Mouse (Mus musculus) midbrain, embryonic 15.5 days (tissue): ENCODE data around the gene Itgb1bp1. TPM values are rescaled to one million over a fixed set of nuclear protein-coding genes. Genes with fewer than 3 reads are reported as not detected.

Experiments
- ATAC-seq: fragments of 200-750 bp; cut with Nextera tagmentation; replicated peaks from 2 replicates; pipeline ENCODE4 v1.8.0; 2017; ENCODE audit warnings: moderate TSS enrichment
- H3K27ac ChIP-seq: fragments of 300-500 bp; sonication (generic); 2 replicates; pipeline ENCODE4 v1.5.1; 2015; ENCODE audit warnings: mild to moderate bottlenecking, inconsistent platforms
- H3K27me3 ChIP-seq: fragments of 300-500 bp; sonication (generic); replicated peaks from 2 replicates; pipeline ENCODE4 v1.6.1; 2015; ENCODE audit warnings: inconsistent platforms
- H3K36me3 ChIP-seq: fragments of 300-500 bp; sonication (generic); replicated peaks from 2 replicates; pipeline ENCODE4 v1.6.1; 2015; ENCODE audit warnings: inconsistent platforms
- H3K4me1 ChIP-seq: fragments of 300-500 bp; sonication (generic); 2 replicates; pipeline ENCODE4 v1.6.1; 2015; ENCODE audit warnings: inconsistent platforms
- H3K4me2 ChIP-seq: fragments of 300-500 bp; sonication (generic); 2 replicates; pipeline ENCODE4 v1.6.1; 2015; ENCODE audit warnings: inconsistent platforms, mild to moderate bottlenecking, moderate library complexity
- H3K4me3 ChIP-seq: fragments of 300-500 bp; sonication (generic); 2 replicates; pipeline ENCODE4 v1.5.1; 2015; ENCODE audit warnings: mild to moderate bottlenecking, inconsistent platforms
- H3K9ac ChIP-seq: fragments of 300-500 bp; sonication (generic); 2 replicates; pipeline ENCODE4 v1.6.1; 2015; ENCODE audit warnings: mild to moderate bottlenecking, inconsistent platforms
- H3K9me3 ChIP-seq: fragments of 300-500 bp; sonication (generic); 2 replicates; pipeline ENCODE4 v1.6.1; 2016; ENCODE audit warnings: inconsistent platforms
- WGBS: fragments of 180-500 bp; shearing (Covaris S2); methylation state at CpG from one replicate; pipeline ENCODE4 v1.1.7; 2015; ENCODE audit warnings: mixed read lengths; 5-methylcytosine and 5-hydroxymethylcytosine counted together
- polyA plus RNA-seq: library from polyadenylated mRNA; unstranded; fragments of >200 nt; fragmentation: Nextera tagmentation; extraction: Ambion mirVana; gene quantifications from 2 replicates; pipeline ENCODE4 v1.2.1, GENCODE M21; 2015

The Itgb1bp1 gene
- 32.5 and 34.0 TPM in 2 replicates for polyA plus RNA-seq

DNA sequence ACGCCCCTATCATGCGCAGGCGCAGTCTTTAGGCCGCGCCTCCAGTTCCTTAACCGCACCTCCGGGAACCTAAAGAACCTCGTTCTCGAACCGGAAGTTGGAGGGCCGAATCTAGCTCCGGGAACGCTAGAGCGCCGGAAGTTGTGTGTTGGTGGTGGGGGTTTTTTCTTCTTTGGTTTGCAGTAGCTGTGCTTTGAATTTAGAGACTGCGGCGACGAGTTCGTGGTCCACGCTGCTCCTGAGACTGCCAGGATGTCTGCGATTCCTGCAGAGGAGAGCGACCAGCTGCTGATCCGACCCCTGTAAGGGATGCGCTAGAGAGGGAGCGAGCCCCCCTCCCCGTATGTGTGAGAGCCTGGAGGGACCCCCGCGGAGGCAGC, at the start of gene Itgb1bp1:
Gene Itgb1bp1, minus strand, starts transcription at position 42 of the 380 bp plus-strand sequence.
- Histone ChIP-seq H3K27me3 (no peaks in the 10 kb centered on the region), H3K36me3 (peaks cover under 1% of the 10 kb centered on the region; the same call in 1 of the 2 replicates), H3K4me1 (peaks cover 39% of the 10 kb centered on the region), H3K4me3 (peak within 1 kb of the TSS; percentile 89), H3K9ac (peak within 1 kb of the TSS; percentile 89), H3K27ac (peak within 1 kb of the TSS; percentile 93), H3K9me3 (no peaks in the 10 kb centered on the region), H3K4me2 (peak within 1 kb of the TSS; percentile 89)
- ATAC-seq, result peak; percentile 97
- WGBS, result under 1% methylated on average over 28 of the region's 28 CpGs

DNA sequence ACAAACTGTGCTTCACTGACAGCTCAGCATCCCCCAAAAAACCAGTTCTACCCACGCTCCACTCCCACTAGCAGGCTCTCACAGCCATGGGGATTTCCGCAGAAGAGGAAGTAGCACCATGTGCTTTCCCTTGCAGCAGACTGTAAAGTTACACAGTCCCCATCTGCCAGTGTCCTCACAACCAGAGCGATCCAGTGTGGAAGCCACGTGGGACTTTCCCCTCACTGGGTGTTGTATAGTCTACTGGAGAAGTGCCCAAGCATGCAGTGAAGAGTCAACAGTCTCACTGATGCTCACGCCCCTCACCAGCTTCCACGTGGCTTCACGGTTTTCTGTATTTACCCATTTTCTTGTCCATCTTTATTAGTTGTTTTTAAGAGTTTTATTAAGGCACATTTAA, 49.8 kb upstream of the Itgb1bp1 start:
- Histone ChIP-seq H3K4me1 (no peaks in the 10 kb centered on the region), H3K4me2 (no peak overlapping the region), H3K9ac (no peak overlapping the region), H3K36me3 (peaks cover 46% of the 10 kb centered on the region), H3K9me3 (no peaks in the 10 kb centered on the region), H3K4me3 (no peak overlapping the region), H3K27me3 (no peaks in the 10 kb centered on the region), H3K27ac (no peak overlapping the region)
- no peak for ATAC-seq
- 90% methylated on average over 7 of the region's 7 CpGs for WGBS

DNA sequence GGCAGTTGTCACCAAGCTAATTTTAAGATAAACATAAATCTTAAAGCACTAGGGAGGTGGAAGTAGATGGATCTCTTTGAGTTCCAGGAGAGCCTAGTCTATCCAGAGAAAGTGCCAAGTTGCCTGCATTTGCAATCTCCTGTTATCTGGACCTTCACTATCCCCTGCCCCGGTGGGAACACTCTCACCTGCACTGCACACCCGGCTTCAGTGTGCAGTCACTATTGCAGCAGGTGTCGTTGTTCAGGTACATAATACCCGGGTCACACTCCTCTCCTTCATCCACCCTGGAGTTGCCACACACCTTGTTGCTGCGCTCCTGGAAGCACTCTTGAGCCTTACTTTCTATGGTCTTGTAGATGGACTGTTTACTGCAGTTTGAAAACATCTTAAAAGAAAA, 47.7 kb upstream of the Itgb1bp1 start:
- no peaks in the 10 kb centered on the region for H3K4me1 ChIP-seq
- no peak overlapping the region for H3K4me3 ChIP-seq
- no peak overlapping the region for H3K27ac ChIP-seq
- peaks cover 41% of the 10 kb centered on the region for H3K36me3 ChIP-seq
- no peaks in the 10 kb centered on the region for H3K27me3 ChIP-seq
- ATAC-seq, result no peak
- 93% methylated on average over 5 of the region's 5 CpGs for WGBS
- no peak overlapping the region for H3K4me2 ChIP-seq
- no peaks in the 10 kb centered on the region for H3K9me3 ChIP-seq
- H3K9ac ChIP-seq, result no peak overlapping the region

DNA sequence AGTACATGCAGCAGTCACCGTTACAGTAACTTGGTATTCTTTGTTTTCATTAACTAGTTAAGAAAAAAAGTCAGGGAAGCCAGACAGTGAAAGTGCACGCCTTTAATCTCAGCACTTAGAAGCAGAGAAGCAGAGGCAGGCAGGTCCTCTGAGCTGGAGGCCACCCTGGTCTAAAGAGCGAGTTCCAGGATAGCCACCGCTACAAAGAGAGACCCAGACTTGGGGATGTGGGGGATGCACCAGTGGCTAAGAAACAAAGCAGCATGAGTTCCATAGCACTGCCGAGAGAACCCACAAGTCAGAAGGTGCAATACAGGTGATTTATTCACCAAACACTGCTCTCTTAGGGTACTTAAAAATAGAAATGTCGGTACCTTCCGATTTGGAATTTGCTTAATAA, 46.9 kb upstream of the Itgb1bp1 start:
- Histone ChIP-seq H3K27ac (no peak overlapping the region), H3K4me3 (no peak overlapping the region), H3K36me3 (peaks cover 45% of the 10 kb centered on the region), H3K9ac (no peak overlapping the region), H3K9me3 (no peaks in the 10 kb centered on the region), H3K27me3 (no peaks in the 10 kb centered on the region), H3K4me1 (no peaks in the 10 kb centered on the region), H3K4me2 (no peak overlapping the region)
- no peak for ATAC-seq
- WGBS, result 94% methylated on average over 7 of the region's 7 CpGs

DNA sequence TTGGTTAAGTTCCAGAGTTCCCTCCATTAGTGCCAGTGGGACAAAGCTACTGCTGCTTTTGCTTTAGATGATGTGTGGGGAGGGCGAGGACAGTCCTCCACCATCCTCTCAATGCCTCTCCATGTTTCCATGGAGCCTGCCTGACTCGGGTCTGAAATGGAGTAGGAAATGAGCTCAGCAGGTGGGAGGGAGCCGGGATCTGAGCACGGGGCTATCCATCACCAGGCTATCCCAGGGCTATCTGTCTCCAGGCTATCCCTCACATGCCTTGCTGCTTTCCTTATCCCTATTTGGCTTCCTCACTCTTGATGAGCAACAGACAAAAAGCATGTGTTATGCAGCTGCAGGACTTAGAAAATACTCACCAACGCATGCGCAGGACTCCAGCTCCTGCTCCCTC, 45.6 kb upstream of the Itgb1bp1 start:
- H3K9ac ChIP-seq, result no peak overlapping the region
- ATAC-seq, result no peak
- peaks cover 45% of the 10 kb centered on the region for H3K36me3 ChIP-seq
- H3K27ac ChIP-seq, result no peak overlapping the region
- H3K4me1 ChIP-seq, result no peaks in the 10 kb centered on the region
- no peaks in the 10 kb centered on the region for H3K9me3 ChIP-seq
- 80% methylated on average over 6 of the region's 6 CpGs for WGBS
- H3K4me2 ChIP-seq, result no peak overlapping the region
- H3K27me3 ChIP-seq, result no peaks in the 10 kb centered on the region
- no peak overlapping the region for H3K4me3 ChIP-seq

DNA sequence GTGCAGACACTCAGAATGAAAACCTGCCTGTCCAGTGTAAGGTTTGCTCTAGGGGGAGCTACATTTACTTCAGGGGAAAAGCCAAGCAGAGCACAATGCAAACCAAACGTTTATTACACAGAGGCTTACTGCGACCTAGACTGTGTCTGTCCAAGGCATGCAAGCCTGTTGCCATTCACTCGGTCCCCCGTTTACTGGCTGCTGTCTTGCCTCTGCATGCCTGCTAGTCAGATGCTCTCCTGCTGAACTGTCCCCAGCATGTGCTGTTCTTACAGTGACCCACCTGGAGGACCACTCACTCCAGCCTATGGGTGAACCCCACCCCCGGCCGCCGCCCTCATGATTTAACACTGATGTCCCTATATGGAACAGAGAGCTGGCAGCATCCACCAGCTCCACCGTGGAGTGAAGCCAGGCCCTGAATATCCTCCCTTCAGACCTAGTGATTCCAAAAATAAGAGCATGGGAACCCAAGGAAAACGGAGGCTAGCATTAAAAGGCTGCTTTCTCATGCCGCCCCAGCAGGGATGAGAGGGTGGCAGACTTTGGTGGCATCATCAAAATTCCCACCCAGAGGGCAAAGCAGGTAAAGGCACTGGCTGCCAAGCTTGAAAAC, 45.0 kb upstream of the Itgb1bp1 start:
- H3K4me1 ChIP-seq, result no peaks in the 10 kb centered on the region
- H3K4me2 ChIP-seq, result no peak overlapping the region
- ATAC-seq, result no peak
- H3K27me3 ChIP-seq, result no peaks in the 10 kb centered on the region
- 93% methylated on average over 10 of the region's 10 CpGs for WGBS
- H3K9me3 ChIP-seq, result no peaks in the 10 kb centered on the region
- peaks cover 40% of the 10 kb centered on the region for H3K36me3 ChIP-seq
- H3K27ac ChIP-seq, result no peak overlapping the region
- H3K9ac ChIP-seq, result no peak overlapping the region
- no peak overlapping the region for H3K4me3 ChIP-seq

DNA sequence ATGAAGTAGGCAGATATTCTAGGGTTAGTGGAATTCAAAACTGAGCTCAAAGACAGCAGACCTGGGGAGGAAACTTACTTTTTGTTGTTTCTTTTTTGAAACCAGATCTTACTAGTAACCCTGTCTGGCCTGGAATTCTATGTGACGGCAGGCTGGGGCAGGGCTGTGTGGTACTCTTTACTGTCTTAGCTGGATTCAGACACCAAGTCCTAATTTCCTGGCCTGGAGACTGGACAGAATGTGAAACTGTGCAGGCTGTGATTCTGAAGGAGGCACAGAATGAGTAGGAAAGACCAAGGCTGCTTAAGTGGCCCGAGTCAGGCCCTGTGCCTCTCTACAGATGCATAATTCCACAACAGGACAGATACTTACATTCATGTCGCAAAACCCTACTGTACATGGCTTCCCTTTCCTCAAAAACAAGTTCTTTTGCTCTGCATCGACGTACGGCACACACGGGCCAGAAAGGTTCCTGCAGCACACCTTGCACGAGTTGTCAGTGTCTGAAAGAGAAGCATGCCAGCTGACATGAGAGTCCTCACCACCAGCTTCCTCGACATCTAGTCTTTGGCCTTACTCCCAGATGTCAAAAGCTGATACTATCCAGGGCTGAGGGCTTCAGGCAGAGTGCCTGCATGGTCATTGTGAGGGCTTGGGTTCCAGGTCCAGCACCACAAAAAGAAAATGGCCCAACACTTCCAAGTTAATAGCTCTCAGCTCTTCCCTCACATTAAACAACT, 43.7 kb upstream of the Itgb1bp1 start:
- no peak overlapping the region for H3K9ac ChIP-seq
- H3K4me2 ChIP-seq, result no peak overlapping the region
- ATAC-seq, result no peak
- WGBS, result 93% methylated on average over 9 of the region's 9 CpGs
- no peaks in the 10 kb centered on the region for H3K9me3 ChIP-seq
- H3K27me3 ChIP-seq, result no peaks in the 10 kb centered on the region
- H3K4me3 ChIP-seq, result no peak overlapping the region
- H3K36me3 ChIP-seq, result peaks cover 46% of the 10 kb centered on the region
- H3K4me1 ChIP-seq, result no peaks in the 10 kb centered on the region
- H3K27ac ChIP-seq, result no peak overlapping the region

DNA sequence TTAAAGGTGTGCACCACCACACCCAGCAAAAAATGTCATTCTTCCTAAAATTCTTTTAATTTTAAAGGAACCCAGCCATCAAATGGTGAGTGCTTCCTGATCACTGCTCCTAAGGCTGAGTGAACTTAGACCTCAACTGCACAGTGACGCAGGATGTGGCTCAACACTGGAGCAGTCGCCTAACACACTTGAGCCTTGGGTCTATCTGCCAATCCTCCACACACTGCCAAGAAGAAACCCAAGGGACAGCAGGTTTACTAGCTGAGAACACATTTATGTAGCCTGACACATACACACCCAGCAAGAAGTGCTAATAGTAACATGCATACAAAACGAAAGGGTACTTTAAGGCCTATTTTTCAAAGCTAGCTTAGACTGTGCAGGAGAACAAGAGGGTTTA, 40.2 kb upstream of the Itgb1bp1 start:
- no peaks in the 10 kb centered on the region for H3K4me1 ChIP-seq
- H3K36me3 ChIP-seq, result peaks cover 34% of the 10 kb centered on the region
- no peak overlapping the region for H3K27ac ChIP-seq
- H3K9me3 ChIP-seq, result no peaks in the 10 kb centered on the region
- no peak overlapping the region for H3K9ac ChIP-seq
- WGBS, result 96% methylated on average over 3 of the region's 3 CpGs
- H3K27me3 ChIP-seq, result no peaks in the 10 kb centered on the region
- no peak overlapping the region for H3K4me2 ChIP-seq
- no peak for ATAC-seq
- no peak overlapping the region for H3K4me3 ChIP-seq

DNA sequence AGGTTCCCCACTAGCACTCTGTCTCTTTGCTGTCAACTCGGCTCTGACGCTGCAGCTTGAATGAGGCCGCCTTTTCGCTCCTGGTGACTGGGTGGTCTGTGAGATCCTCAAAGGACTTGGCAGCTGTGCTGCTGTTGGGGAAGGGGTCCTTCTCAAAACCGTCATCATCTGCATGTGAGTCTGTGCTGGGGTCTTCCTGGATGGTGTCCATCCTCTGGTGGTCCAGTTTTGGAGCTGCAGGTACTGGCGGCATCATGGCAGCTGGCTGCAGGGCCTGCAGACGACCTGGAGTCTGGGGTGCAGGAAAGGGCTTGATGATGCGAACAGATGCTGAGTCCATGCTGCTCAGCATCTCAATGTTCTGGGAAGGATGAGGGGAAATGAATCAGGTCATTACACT, 39.2 kb upstream of the Itgb1bp1 start:
- Histone ChIP-seq H3K9me3 (no peaks in the 10 kb centered on the region), H3K4me3 (no peak overlapping the region), H3K4me1 (no peaks in the 10 kb centered on the region), H3K36me3 (peaks cover 29% of the 10 kb centered on the region), H3K4me2 (no peak overlapping the region), H3K27ac (no peak overlapping the region), H3K9ac (no peak overlapping the region), H3K27me3 (no peaks in the 10 kb centered on the region)
- WGBS, result 92% methylated on average over 8 of the region's 8 CpGs
- no peak for ATAC-seq

DNA sequence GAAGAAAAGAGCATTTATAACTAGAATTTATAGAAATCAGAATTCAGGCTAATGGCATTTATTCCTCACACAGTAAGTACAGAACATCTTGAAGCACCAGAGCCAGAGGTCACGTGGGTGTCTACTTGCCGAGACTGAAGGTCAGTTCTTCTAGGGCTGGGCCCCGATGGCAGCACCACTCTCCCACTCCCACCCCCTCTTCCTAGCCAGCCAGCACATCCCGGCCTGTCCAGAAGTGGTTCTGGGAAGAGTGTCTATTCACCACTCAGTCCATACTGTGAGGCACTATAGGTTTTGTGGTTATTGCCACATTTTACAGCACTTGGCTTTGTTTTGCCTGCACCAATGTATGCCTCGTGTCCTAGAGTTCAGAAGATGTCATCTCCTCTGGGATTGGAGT, 38.0 kb upstream of the Itgb1bp1 start:
- Histone ChIP-seq H3K4me3 (no peak overlapping the region), H3K4me1 (no peaks in the 10 kb centered on the region), H3K4me2 (no peak overlapping the region), H3K27me3 (no peaks in the 10 kb centered on the region), H3K9me3 (no peaks in the 10 kb centered on the region), H3K27ac (no peak overlapping the region), H3K9ac (no peak overlapping the region), H3K36me3 (peaks cover 23% of the 10 kb centered on the region)
- 85% methylated on average over 5 of the region's 5 CpGs for WGBS
- no peak for ATAC-seq

DNA sequence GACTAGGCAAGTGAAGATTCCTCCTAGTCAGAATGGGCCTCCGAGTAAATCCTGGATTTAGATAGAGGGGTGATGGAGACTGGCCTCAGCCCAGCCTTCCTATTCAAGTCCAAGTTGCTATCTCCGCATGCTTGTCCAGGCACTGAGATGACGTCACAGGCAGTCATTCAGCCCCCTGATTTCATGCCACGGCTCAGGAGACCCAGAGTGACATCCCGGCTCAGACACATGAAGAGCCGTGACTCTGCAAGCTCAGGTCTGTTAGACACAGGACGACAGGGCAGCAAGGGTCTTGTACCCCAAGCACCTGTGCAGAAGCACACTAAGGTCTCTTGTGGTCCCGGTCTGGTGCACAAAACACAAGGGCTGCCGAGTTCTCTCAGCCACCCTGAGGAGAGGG, 36.8 kb upstream of the Itgb1bp1 start:
- 80% methylated on average over 9 of the region's 9 CpGs for WGBS
- H3K4me3 ChIP-seq, result no peak overlapping the region
- no peak overlapping the region for H3K9ac ChIP-seq

DNA sequence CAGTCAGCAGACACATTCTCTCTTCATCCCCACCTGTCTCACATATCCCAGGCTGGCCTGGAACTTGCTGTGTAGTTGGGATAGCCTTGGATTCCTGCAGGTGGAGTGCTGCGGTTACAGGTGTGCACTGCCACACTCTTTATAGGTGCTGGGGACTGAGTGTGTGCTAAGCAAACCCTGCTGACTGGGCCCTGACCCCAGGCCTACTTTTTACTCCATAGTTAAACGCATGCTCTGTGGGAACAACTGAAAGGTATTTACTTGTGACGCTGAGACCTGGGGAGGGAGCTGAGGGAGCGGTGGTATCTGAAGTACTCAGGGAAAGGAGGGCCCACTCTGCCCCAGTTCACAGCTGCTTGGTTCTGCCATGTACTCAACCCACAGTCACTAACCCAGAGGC, 36.2 kb upstream of the Itgb1bp1 start:
- no peak overlapping the region for H3K4me3 ChIP-seq
- no peak overlapping the region for H3K4me2 ChIP-seq
- H3K36me3 ChIP-seq, result peaks cover 16% of the 10 kb centered on the region
- no peaks in the 10 kb centered on the region for H3K4me1 ChIP-seq
- no peak for ATAC-seq
- H3K27ac ChIP-seq, result no peak overlapping the region
- no peak overlapping the region for H3K9ac ChIP-seq
- no peaks in the 10 kb centered on the region for H3K27me3 ChIP-seq
- no peaks in the 10 kb centered on the region for H3K9me3 ChIP-seq
- WGBS, result 93% methylated on average over 4 of the region's 4 CpGs

More for the DNA sequence above, 36.8 kb upstream of the Itgb1bp1 start:
- H3K9me3 ChIP-seq, result no peaks in the 10 kb centered on the region
- no peaks in the 10 kb centered on the region for H3K27me3 ChIP-seq
- peaks cover 16% of the 10 kb centered on the region for H3K36me3 ChIP-seq
- H3K4me2 ChIP-seq, result no peak overlapping the region
- no peaks in the 10 kb centered on the region for H3K4me1 ChIP-seq
- ATAC-seq, result no peak
- H3K27ac ChIP-seq, result no peak overlapping the region

DNA sequence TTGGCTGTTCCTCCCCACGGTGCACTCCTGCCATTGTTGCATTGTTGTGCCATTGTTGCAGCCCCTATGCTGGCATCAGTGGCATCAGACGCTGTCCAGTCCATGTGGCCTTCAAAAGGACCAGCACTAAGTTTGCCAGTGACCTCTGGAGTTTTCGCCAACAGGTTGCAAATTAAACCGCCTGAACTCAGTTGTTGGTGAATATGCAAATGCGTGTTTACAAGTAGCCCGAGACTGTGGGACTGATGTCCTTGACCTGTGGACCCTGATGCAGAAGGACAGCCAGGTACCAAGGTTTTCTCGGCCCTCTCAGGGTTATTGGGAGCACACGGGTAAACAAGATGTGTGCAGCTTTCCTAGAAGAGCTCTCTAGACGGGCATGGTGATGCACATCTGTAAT, 35.1 kb upstream of the Itgb1bp1 start:
- Histone ChIP-seq H3K27me3 (no peaks in the 10 kb centered on the region), H3K9me3 (no peaks in the 10 kb centered on the region), H3K4me3 (no peak overlapping the region), H3K27ac (no peak overlapping the region), H3K9ac (no peak overlapping the region), H3K4me1 (no peaks in the 10 kb centered on the region), H3K36me3 (peaks cover 16% of the 10 kb centered on the region), H3K4me2 (no peak overlapping the region)
- 84% methylated on average over 9 of the region's 9 CpGs for WGBS
- no peak for ATAC-seq
